Mouse (Mus musculus) spleen, embryonic (tissue): Measurements from ENCODE around the gene Dapl1.

Experiments used
- CTCF ChIA-PET: fragments of 350-600 bp; sonication (Branson Sonifier 250); formaldehyde crosslinking; loops from one replicate; lab custom pipeline; 2022; lab: Charles Lee

Dapl1 gene

DNA sequence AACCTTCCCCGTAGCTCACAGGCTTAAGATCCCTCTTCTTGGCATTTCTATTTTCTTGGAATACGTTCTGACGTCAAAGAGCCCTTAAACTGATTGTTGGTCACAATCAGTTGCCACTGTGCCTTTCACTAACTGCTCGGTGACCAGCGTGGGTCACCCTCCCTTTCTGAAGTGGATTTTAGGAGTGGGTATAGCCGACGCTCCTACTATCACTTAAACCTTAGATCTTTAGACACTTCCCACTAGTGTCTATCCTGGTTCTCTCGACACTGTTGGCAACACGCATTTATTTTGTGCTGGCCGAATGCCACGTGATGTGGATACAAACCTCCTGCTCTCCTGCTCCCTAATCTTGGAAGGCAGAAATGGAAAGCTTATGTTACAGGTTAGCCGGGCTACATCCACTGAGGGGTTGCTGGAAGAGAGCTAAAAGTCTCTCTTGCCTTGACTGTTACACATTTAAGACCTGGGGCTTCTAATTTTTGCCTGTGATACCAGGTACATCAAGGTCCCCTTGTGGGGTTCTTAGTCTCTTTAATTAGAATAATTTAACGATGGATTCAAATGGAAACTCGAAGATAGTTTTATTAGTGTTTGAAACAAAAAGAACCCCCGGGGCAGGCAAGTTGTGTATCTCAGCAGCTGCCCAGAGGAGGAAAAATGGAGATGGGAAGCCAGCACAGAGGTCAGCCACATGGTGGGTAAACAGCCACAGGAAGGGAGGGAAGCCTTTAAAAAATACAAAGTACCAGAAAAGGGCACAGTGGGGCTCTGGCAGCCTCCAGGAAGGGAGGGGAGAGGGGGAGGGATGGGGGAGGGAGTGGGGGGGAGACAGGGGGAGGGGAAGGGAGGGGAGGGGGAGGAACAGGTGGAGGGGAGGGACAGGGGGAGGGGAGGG lies 13.2 kb upstream of the Dapl1 start:
- CTCF ChIA-PET, result interaction anchor here (0.6 kb wide), 1 partner anchor 630 kb away, joined by 6 read pairs; no protein-coding TSS in a partner anchor

DNA sequence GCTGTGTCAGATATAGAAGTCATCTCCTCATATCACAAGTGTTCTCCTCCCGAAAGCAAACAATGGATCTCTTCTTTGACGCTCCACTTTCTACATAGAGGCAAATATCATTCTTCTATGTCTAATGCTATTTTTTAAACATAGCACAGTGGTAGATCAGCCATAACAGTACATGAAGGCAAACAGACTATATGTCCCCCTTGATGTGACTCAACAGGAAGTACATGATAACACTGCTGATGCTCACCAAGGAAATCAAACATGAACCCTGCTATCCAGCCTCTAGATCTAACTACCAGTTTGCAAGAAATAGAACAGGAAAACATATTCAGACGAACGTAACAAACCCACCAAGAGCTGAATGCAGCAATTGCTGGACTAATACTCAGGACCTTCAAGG lies 10.1 kb upstream of the Dapl1 start:
- CTCF ChIA-PET, result no interaction called here

- CTCF ChIA-PET, result no interaction called here
Observed at GRCm38 (mm10) chr2:59485080-59485479, 627 bp downstream of the Dapl1 start.

DNA sequence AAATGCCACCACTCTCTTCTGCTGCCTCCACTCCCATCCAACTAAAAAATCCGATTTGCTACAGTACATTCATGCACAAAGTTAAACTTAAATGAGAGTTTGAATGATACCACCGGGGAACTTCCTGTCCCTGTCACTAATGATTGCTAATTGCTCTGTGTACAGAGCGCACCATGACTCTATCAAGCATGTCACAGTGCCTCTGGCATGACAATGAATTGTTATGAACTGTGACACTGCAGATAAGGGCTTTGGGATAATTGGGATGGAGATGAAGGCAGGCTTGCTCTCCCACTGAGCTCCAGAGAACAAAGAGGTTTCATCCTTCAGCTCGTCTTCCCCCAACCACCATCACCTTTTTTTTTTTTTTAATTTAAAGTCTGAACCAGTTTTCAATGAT lies 1.2 kb downstream of the Dapl1 start:
- CTCF ChIA-PET, result no interaction called here

DNA sequence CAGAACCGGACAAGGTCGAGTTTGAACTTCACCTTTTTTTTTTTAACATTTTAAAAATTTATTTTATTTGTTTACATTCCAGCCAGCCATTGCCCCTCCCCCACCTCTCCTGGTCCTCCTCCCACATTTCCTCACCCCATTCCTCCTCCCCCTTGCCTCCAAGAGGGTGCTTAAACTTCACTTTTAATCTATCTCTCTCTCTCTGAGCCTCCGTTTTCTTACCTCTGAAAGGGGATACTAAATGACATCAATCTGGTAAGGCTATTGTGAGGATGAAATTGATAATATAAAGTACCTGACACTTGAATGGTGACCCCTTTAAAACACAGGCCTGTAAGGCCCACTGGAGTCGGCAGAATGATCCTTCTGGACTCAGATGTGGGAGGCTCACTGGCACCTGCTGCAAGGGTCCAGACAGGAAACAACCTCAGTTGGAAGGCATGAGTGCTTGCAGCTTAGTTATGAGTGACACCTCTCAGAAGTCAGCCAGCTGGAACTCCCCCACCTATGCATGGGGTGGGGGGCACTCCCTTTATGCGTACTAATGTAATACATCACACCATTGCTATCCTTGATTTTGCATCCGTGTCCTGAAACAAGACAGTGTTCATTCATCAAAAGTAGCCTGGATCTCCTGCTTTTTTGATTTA lies 1.9 kb downstream of the Dapl1 start:
- CTCF ChIA-PET, result no interaction called here

- CTCF ChIA-PET, result no interaction called here
Observed at GRCm38 (mm10) chr2:59488235-59488634, 3.8 kb downstream of the Dapl1 start.

GRCm38 (mm10) chr2:59490353-59490752 lies 5.9 kb downstream of the Dapl1 start:
- CTCF ChIA-PET, result no interaction called here

- CTCF ChIA-PET, result no interaction called here
Observed at GRCm38 (mm10) chr2:59493445-59494085, 9.1 kb downstream of the Dapl1 start.

GRCm38 (mm10) chr2:59499146-59499545 lies 14.7 kb downstream of the Dapl1 start:
- CTCF ChIA-PET, result no interaction called here

DNA sequence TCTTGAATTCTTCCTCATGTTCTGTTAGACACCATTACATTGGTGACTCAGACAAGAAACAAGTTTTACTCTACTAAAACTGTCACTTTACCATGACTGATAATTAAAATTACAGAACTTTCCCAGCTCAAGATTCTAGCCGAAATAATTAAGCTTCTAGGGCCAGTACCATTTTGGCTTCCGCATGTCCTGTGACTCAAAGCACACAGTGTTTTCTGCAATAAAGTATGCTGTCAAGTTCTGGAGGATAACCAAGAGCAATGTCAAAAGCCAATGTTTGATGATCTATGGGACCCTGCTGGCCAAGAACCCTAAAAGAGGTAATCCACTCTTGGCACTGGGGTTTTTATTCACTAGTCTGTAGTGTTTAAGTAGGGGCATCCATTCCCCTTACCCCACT lies 15.3 kb downstream of the Dapl1 start:
- CTCF ChIA-PET, result no interaction called here

- CTCF ChIA-PET, result no interaction called here
Observed at GRCm38 (mm10) chr2:59509061-59509460, 24.6 kb downstream of the Dapl1 start.

DNA sequence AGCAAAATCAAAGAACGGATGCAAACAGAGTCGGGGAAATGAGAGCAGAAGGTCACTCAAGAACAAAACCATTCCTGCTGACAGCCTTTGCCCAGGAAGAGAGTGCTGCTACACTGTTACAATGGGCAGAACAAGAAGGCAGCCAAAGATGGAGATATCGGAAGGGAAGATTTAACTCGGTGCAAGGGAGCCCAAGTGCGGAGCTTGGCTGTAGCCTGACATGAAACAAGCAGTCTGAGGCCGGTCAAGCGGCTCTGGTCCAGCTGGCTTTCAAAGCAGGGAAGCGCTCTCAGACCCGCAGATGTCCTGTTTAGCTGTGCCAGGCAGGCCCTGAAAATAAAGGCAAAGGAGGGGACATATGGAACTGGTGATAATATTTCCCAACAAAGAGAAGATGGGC lies 26.0 kb downstream of the Dapl1 start:
- CTCF ChIA-PET, result no interaction called here

DNA sequence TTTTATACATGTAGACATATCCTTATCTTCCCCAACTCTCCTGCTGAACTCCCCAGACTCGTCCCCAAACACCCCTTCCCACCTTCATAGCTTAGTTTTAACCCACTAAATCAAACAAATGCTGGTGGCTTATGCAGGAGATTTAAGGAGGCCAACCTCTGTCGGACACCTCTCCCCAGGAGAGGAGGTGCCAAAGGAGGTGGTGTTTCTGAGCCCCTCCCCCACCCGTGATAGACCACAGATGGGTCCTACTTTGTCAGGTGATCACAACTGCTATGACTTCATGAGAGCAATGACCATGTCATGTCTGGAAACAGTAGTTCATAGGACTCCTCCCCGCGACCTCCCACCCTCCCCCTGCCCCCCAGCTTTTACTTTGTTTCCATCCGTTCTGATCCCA lies 26.4 kb downstream of the Dapl1 start:
- CTCF ChIA-PET, result no interaction called here

DNA sequence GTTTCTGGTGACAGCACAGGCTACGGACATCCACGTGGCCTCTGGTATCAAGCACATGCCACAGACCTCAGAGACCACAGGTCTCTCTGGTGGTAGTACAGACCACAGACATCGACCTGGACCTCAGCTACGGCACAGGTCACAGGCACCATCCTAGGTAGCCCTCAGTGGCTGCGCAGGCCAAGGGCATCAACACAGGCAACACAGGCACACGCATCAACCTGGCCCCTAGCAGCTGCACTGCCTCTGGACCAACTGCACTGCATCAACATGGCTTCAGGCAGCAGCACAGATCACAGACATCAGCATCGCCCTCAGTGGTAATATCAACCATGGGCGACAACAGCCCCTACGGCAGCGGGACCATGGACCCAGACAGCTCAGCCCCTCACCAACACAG lies 36.2 kb downstream of the Dapl1 start:
- CTCF ChIA-PET, result no interaction called here

- CTCF ChIA-PET, result no interaction called here
Observed at GRCm38 (mm10) chr2:59522079-59522684, 37.7 kb downstream of the Dapl1 start.

- CTCF ChIA-PET, result no interaction called here
Observed at GRCm38 (mm10) chr2:59523526-59523925, 39.1 kb downstream of the Dapl1 start.

DNA sequence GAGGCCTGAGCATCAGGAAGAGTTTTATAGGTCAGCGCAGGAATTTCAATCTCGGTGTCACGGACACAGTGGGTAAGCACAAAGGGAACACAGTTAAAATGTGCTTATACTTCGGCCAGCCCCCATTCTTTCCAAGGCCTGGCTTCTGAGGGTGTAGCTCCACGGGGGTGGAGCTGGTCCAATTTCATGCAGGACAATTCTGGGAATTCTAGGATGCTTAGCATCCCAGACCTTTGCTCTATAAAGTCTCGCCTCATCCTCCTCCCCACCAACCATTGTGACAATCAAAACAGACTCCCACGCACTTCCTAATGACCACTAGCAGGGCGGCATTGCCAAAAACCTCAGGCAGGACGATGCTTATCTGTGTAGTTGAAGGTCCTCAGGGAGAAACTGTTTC lies 42.4 kb downstream of the Dapl1 start:
- CTCF ChIA-PET, result no interaction called here

- CTCF ChIA-PET, result no interaction called here
Observed at GRCm38 (mm10) chr2:59529574-59530080, 45.2 kb downstream of the Dapl1 start.

DNA sequence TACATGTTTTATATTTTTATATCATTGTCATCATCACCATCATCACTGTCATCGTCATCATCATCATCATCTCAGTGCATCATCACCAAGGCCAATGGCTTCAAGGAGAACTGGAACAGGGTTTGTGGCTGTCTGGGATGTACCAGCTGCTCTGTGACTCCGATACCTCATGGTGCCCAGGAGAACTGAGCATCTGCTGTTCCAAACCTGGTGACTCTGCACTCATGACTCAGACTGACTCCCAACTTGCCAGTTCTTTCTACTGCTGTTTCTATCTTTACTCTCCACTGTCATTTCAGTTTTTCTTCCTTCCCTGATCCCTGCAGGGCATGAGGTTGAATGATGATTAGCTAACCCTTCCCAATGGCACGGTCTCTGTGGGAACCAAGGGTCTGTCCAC lies 46.4 kb downstream of the Dapl1 start:
- CTCF ChIA-PET, result no interaction called here

DNA sequence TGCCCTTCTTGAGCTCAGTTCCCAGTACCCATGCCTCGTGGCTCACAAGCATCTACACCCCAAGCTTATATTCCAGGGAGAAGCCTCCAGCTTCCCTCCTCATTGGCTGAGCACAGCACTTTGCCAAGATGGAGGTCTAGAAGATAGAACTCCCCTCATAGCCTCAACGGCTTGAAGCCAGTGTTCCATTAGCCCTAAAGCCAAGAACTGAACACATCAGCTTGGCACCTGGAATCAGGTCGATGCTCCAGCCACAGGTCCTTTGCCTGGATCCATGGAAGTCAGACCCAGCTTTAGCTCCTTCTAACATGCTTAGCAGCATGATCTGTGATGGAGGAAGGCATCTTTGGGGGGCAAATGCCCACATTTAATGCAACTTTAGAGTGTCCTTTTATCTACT lies 48.5 kb downstream of the Dapl1 start:
- CTCF ChIA-PET, result no interaction called here

GRCm38 (mm10) chr2:59533504-59533903 lies 49.1 kb downstream of the Dapl1 start:
- CTCF ChIA-PET, result no interaction called here
